Mouse (Mus musculus) adrenal gland, adult 10 weeks (tissue): ENCODE data around the gene Lamtor1. TPM values are rescaled to one million over a fixed set of nuclear protein-coding genes. Genes with fewer than 3 reads are reported as not detected.

ENCODE experiments used
- polyA plus RNA-seq: library from polyadenylated mRNA; stranded (reverse); fragments of 350-450 nt; fragmentation: Illumina TruSeq; extraction: RNeasy Lipid Tissue Mini Kit (QIAGEN cat#74804); gene quantifications from one replicate; pipeline ENCODE4 v1.2.3, GENCODE M21; 2014; ENCODE audit warnings: low read depth, low replicate concordance

The Lamtor1 gene
- polyA plus RNA-seq, result 13.8 TPM

GRCm38 (mm10) chr7:101905561-101906286 is at the start of gene Lamtor1:
Gene Lamtor1 (plus strand): TSS chr7:101905904.

GRCm38 (mm10) chr7:101857094-101857493 is 48.6 kb upstream of the Lamtor1 start, which contains the start of gene Folr2:
Gene Folr2 (minus strand): TSS chr7:101857194.

GRCm38 (mm10) chr7:101863415-101863814 is 42.3 kb upstream of the Lamtor1 start, which contains the start of gene Anapc15:
Gene Anapc15 (plus strand): TSS chr7:101863715.

GRCm38 (mm10) chr7:101870629-101871028 is 35.1 kb upstream of the Lamtor1 start, which contains the start of gene Folr1:
Gene Folr1 (minus strand): TSS chr7:101870788.

GRCm38 (mm10) chr7:101906287-101906681 is 580 bp downstream of the Lamtor1 start, which contains the start of gene Tomt:
Gene Tomt (minus strand): TSS chr7:101906359.

GRCm38 (mm10) chr7:101933751-101934240 is 28.1 kb downstream of the Lamtor1 start, which contains the start of the genes Lrrc51 and Numa1:
Gene Lrrc51 (minus strand): TSS chr7:101933895.
Gene Numa1 (plus strand): TSS chr7:101934111.

Other genes starting within 250 kb of the Lamtor1 start
- 13.2 TPM for gene Clpb, start 242.3 kb upstream of the Lamtor1 start, polyA plus RNA-seq
- gene Phox2a, start 87.6 kb upstream of the Lamtor1 start, polyA plus RNA-seq, result 1.3 TPM
- 34.8 TPM for gene Inppl1, start 67.7 kb upstream of the Lamtor1 start, polyA plus RNA-seq
- gene Folr2, start 48.7 kb upstream of the Lamtor1 start, polyA plus RNA-seq, result 1.5 TPM
- 5.7 TPM for gene Anapc15, start 42.2 kb upstream of the Lamtor1 start, polyA plus RNA-seq
- not detected for gene Folr1, start 35.1 kb upstream of the Lamtor1 start, polyA plus RNA-seq
- gene Tomt, start 455 bp downstream of the Lamtor1 start, polyA plus RNA-seq, result not detected
- 5.7 TPM for gene Lrrc51, start 28.0 kb downstream of the Lamtor1 start, polyA plus RNA-seq
- 110 TPM for gene Numa1, start 28.2 kb downstream of the Lamtor1 start, polyA plus RNA-seq
- gene Il18bp, start 112.8 kb downstream of the Lamtor1 start, polyA plus RNA-seq, result 16.7 TPM
- gene Rnf121, start 159.6 kb downstream of the Lamtor1 start, polyA plus RNA-seq, result 13.8 TPM
- 8.8 TPM for gene Xndc1, start 159.6 kb downstream of the Lamtor1 start, polyA plus RNA-seq
- gene Xntrpc, start 159.8 kb downstream of the Lamtor1 start, polyA plus RNA-seq, result not detected
- gene Trpc2, start 177.2 kb downstream of the Lamtor1 start, polyA plus RNA-seq, result not detected
- not detected for gene Art1, start 195.8 kb downstream of the Lamtor1 start, polyA plus RNA-seq
- gene Art5, start 203.6 kb downstream of the Lamtor1 start, polyA plus RNA-seq, result not detected
- gene Chrna10, start 210.9 kb downstream of the Lamtor1 start, polyA plus RNA-seq, result not detected